Mouse (Mus musculus) midbrain, postnatal 0 days (tissue): ENCODE results near the gene Gadd45g. TPM values are rescaled to one million over a fixed set of nuclear protein-coding genes. Genes with fewer than 3 reads are reported as not detected.
A peak's percentile ranks its signal among the peaks of the same experiment; 100 is the strongest.

Experiments
- ATAC-seq: fragments of 200-750 bp; cut with Nextera tagmentation; 2 replicates; pipeline ENCODE4 v1.8.0; 2017; ENCODE audit warnings: moderate number of reproducible peaks, mild to moderate bottlenecking, moderate TSS enrichment, moderate library complexity; ENCODE audit not compliant: low FRiP score
- DNase-seq: peaks from one replicate; pipeline ENCODE4 v3.0.0-alpha.2; 2015; ENCODE audit warnings: low spot score
- H3K27ac ChIP-seq: fragments of 300-500 bp; sonication (generic); 2 replicates; pipeline ENCODE4 v1.5.1; 2014; ENCODE audit warnings: low read depth, mild to moderate bottlenecking, low read length, mixed read lengths
- H3K27me3 ChIP-seq: fragments of 300-500 bp; sonication (generic); 2 replicates; pipeline ENCODE4 v1.6.1; 2014; ENCODE audit warnings: low read length, control low read depth, mixed read lengths; ENCODE audit not compliant: insufficient read depth
- H3K36me3 ChIP-seq: fragments of 300-500 bp; sonication (generic); 2 replicates; pipeline ENCODE4 v1.6.1; 2014; ENCODE audit warnings: low read length, control low read depth, mixed read lengths; ENCODE audit not compliant: insufficient read depth
- H3K4me1 ChIP-seq: fragments of 300-500 bp; sonication (generic); 2 replicates; pipeline ENCODE4 v1.6.1; 2014; ENCODE audit warnings: mild to moderate bottlenecking, control low read depth, antibody characterized with exemption, low read length, mixed read lengths; ENCODE audit not compliant: insufficient read depth
- H3K4me2 ChIP-seq: fragments of 300-500 bp; sonication (generic); 2 replicates; pipeline ENCODE4 v1.6.1; 2014; ENCODE audit warnings: low read depth, mild to moderate bottlenecking, low read length, mixed read lengths; ENCODE audit not compliant: poor library complexity, severe bottlenecking
- H3K4me3 ChIP-seq: fragments of 300-500 bp; sonication (generic); 2 replicates; pipeline ENCODE4 v1.5.1; 2014; ENCODE audit warnings: low read depth, mild to moderate bottlenecking, low read length, moderate library complexity
- H3K9ac ChIP-seq: fragments of 300-500 bp; sonication (generic); replicated peaks from 2 replicates; pipeline ENCODE4 v1.6.1; 2014; ENCODE audit warnings: mild to moderate bottlenecking, low read length, moderate library complexity, mixed read lengths; ENCODE audit not compliant: poor library complexity, severe bottlenecking
- H3K9me3 ChIP-seq: fragments of 300-500 bp; sonication (generic); 2 replicates; pipeline ENCODE4 v1.6.1; 2016; ENCODE audit warnings: low read length, control low read depth
- CTCF ChIP-seq: IDR thresholded peaks from 2 replicates; pipeline ENCODE4 v1.5.1; 2016; ENCODE audit warnings: antibody characterized with exemption, mild to moderate bottlenecking
- WGBS: fragments of 180-500 bp; shearing (Covaris S2); extraction: QIAGEN DNeasy Blood & Tissue Kit; methylation state at CpG from one replicate; pipeline ENCODE4 v1.1.7; 2014; 5-methylcytosine and 5-hydroxymethylcytosine counted together
- polyA plus RNA-seq: library from polyadenylated mRNA; unstranded; fragments of >200 nt; fragmentation: Nextera tagmentation; extraction: Ambion mirVana; gene quantifications from 2 replicates; pipeline ENCODE4 v1.2.1, GENCODE M21; 2015
- total RNA-seq: library from RNA; depleted of rRNA; stranded (reverse); fragments of >200 nt; gene quantifications from 2 replicates; pipeline ENCODE4 v1.2.3, GENCODE M21; 2014

The Gadd45g gene
- total and polyA plus RNA-seq, 2 experiments from 2014 or later: 7.3 to 23.3 TPM

DNA sequence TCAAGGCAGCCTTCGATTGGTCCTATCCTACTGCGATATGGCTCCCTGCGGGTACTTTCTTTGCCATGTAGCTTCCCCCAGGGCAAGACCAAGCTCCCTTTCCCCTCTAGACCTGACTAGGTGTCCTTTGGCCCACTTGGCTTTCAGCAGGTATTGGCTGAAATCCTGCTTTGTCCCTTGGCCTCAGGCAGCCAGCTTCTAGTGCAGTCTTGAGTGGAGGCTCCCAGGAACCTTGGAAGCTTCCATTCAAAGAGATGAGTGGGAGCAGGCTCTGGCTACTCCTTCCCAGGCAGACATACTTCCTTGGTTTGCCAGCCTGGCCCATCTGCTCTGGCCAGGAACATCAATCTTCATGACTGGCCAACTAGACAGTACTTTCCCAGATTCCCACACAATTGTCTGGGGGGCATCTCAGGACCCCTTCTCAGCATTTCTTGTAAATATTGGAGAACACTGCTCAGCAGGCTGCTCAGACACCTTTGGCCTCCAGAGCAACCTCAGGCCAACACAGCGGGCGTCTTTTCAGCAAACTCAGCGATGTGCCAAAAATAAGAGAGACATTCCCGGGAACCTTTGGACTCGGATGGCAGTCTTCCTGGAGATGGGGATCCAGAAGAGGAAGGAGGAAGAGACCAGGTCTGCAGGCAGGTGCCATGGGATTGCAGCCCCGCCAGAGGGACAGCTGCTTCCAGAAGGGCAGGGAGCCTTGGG, 25.9 kb downstream of the Gadd45g start:
- ATAC-seq: no peak
- no peak overlapping the region for H3K27ac ChIP-seq
- WGBS: 88% methylated on average over 9 of the region's 9 CpGs
- no peaks in the 10 kb centered on the region for H3K4me1 ChIP-seq
- TF ChIP-seq CTCF: no peak
- no peak overlapping the region for H3K9ac ChIP-seq
- H3K4me3 ChIP-seq: no peak overlapping the region
- DNase-seq: peak; percentile 39
- H3K9me3 ChIP-seq: no peaks in the 10 kb centered on the region
- H3K27me3 ChIP-seq: no peaks in the 10 kb centered on the region; the same call in none of the 2 replicates
- no peak overlapping the region for H3K4me2 ChIP-seq
- H3K36me3 ChIP-seq: no peaks in the 10 kb centered on the region

DNA sequence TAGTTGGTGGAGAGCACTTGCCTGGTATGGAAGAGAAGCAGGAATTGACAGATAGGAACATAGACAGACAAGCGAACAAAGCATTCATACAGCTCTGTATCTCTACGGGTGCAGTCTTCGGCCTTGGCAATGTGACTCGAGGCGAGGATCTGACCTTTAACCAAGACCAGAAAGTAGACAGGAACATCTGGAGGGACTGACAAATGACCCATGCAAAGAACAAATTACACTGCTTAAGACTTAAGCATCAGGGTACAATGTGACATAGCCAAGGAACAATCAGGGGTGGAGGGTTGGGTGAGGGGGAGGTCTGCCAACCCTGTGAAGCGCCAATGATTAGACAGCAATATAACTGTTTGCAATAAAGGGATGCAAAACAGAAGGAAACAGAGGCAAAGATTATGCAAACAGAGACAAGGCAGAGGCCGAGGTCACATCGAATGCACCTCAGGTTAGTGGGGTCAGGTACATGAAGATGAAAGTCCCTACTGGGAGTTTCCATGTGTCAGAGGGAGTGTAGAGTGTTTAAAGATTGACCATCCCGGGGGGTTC, 26.6 kb downstream of the Gadd45g start:
- no peak overlapping the region for H3K27ac ChIP-seq
- H3K36me3 ChIP-seq: no peaks in the 10 kb centered on the region
- no peaks in the 10 kb centered on the region for H3K4me1 ChIP-seq
- H3K4me2 ChIP-seq: no peak overlapping the region
- DNase-seq (no peak), ATAC-seq (no peak)
- H3K4me3 ChIP-seq: no peak overlapping the region
- H3K9ac ChIP-seq: no peak overlapping the region
- WGBS: 95% methylated on average over 9 of the region's 9 CpGs
- TF ChIP-seq CTCF: no peak
- no peaks in the 10 kb centered on the region; the same call in none of the 2 replicates for H3K27me3 ChIP-seq
- no peaks in the 10 kb centered on the region for H3K9me3 ChIP-seq

DNA sequence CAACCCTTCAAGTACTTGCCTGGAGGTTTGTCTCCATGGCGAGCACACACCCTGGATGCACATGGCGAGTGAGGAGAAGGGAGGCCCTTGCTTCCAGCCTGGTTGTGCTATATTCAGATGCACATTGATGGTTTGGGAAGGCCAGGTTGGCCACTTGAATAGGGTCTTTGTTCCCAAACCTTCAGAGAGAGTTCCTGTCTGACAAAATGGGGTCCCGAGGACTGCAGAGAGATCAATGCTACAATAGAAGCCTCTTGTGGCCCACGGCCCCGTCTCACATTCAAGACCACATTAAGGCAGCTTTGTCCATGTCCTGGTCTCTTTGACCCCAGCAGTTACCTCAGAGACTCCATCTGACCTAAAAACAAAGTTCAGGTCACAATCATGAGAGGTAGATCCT, 27.3 kb downstream of the Gadd45g start:
- no peaks in the 10 kb centered on the region for H3K4me1 ChIP-seq
- 91% methylated on average over 5 of the region's 5 CpGs for WGBS
- no peak overlapping the region for H3K4me3 ChIP-seq
- H3K4me2 ChIP-seq: no peak overlapping the region
- DNase-seq: no peak
- no peak for ATAC-seq
- no peaks in the 10 kb centered on the region for H3K36me3 ChIP-seq
- H3K27ac ChIP-seq: no peak overlapping the region
- H3K9ac ChIP-seq: no peak overlapping the region
- no peaks in the 10 kb centered on the region; the same call in none of the 2 replicates for H3K27me3 ChIP-seq
- TF ChIP-seq CTCF: no peak
- no peaks in the 10 kb centered on the region for H3K9me3 ChIP-seq

DNA sequence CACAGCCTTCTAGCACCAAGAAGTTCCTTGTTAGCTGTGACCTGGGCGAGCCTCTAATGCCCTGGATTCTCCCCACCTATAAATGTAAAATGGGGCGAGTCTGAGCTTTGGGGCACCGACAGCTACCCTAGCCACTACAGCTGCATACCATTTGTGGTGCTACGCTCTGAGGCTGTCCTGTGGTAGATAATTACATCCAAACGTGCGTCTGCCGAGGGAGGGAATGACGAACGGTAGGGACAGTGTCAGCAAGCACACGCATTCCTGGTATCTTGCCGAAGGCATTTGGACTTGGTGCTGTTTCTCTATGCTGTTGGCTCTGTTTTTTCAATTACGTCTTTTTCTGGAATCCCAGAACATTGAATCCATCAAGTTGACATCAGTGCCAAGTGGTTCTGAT, 29.7 kb downstream of the Gadd45g start:
- H3K9me3 ChIP-seq: no peaks in the 10 kb centered on the region
- 90% methylated on average over 12 of the region's 12 CpGs for WGBS
- TF ChIP-seq CTCF: no peak
- no peaks in the 10 kb centered on the region; the same call in none of the 2 replicates for H3K27me3 ChIP-seq
- no peak overlapping the region for H3K27ac ChIP-seq
- DNase-seq (no peak), ATAC-seq (no peak)
- no peaks in the 10 kb centered on the region for H3K4me1 ChIP-seq
- H3K4me2 ChIP-seq: no peak overlapping the region
- H3K4me3 ChIP-seq: no peak overlapping the region
- no peaks in the 10 kb centered on the region for H3K36me3 ChIP-seq
- no peak overlapping the region for H3K9ac ChIP-seq

DNA sequence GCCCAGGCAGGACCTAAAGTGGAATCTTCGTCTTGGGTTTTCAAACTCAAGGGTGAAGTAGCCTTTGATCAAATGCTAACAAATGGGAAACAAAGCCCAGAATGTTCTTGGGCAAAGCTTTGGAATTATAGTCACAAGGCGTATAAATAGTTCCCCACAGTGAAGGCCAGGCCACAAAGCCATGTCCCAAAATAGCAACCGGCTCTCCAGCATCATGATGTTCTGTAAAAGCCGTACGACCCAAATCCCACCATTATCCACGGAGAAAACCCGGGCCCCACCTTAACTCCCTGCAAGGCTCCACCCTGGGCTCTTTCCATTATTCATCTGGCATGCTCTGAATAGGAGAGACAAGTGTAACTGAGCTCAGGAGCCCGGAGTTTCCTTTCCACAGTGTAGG, 32.3 kb downstream of the Gadd45g start:
- Histone ChIP-seq H3K4me3 (no peak overlapping the region), H3K9ac (no peak overlapping the region), H3K27me3 (no peaks in the 10 kb centered on the region; the same call in none of the 2 replicates), H3K9me3 (no peaks in the 10 kb centered on the region), H3K27ac (no peak overlapping the region), H3K4me1 (no peaks in the 10 kb centered on the region), H3K36me3 (no peaks in the 10 kb centered on the region), H3K4me2 (no peak overlapping the region)
- DNase-seq (no peak), ATAC-seq (no peak)
- WGBS: 27% methylated on average over 8 of the region's 8 CpGs
- TF ChIP-seq CTCF: no peak

DNA sequence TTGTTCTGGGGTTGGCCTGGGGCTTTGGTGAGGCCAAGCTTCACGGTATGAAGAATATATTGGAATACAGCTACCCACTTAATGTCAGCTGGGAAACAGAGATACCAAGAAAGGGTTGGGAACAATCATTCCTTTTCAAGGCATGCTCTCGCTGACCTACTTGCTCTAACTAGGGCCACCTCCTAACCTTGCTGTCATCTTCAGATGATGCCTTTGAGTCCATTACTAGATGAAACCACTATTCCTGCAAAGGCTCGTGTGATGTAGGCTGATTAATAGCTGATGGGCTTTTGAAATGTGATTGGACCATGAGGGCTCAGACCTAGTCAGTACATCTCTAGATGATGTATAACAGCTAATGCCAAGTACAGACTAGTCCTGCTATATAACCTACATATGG, 33.1 kb downstream of the Gadd45g start:
- no peak overlapping the region for H3K4me3 ChIP-seq
- 90% methylated on average over 3 of the region's 3 CpGs for WGBS
- no peak for ATAC-seq

More for the DNA sequence above, 33.1 kb downstream of the Gadd45g start:
- Histone ChIP-seq H3K9ac (no peak overlapping the region), H3K9me3 (no peaks in the 10 kb centered on the region), H3K4me2 (no peak overlapping the region), H3K36me3 (no peaks in the 10 kb centered on the region), H3K4me1 (no peaks in the 10 kb centered on the region), H3K27me3 (no peaks in the 10 kb centered on the region; the same call in none of the 2 replicates), H3K27ac (no peak overlapping the region)
- TF ChIP-seq CTCF: no peak
- DNase-seq: no peak
